Mouse (Mus musculus) neural tube, embryonic 12.5 days (tissue): ENCODE results near the gene Creb1. TPM values are rescaled to one million over a fixed set of nuclear protein-coding genes. Genes with fewer than 3 reads are reported as not detected.

Experiments used
- ATAC-seq: fragments of 200-750 bp; cut with Nextera tagmentation; 2 replicates; pipeline ENCODE4 v1.8.0; 2017; ENCODE audit warnings: low read depth, mild to moderate bottlenecking, moderate TSS enrichment, moderate library complexity; ENCODE audit not compliant: low FRiP score
- H3K27ac ChIP-seq: fragments of 300-500 bp; sonication (generic); 2 replicates; pipeline ENCODE4 v1.5.1; 2016
- H3K27me3 ChIP-seq: fragments of 300-500 bp; sonication (generic); replicated peaks from 2 replicates; pipeline ENCODE4 v1.6.1; 2016; ENCODE audit warnings: mild to moderate bottlenecking
- H3K36me3 ChIP-seq: fragments of 300-500 bp; sonication (generic); 2 replicates; pipeline ENCODE4 v1.6.1; 2016; ENCODE audit warnings: mild to moderate bottlenecking
- H3K4me1 ChIP-seq: fragments of 300-500 bp; sonication (generic); 2 replicates; pipeline ENCODE4 v1.6.1; 2016
- H3K4me2 ChIP-seq: fragments of 300-500 bp; sonication (generic); replicated peaks from 2 replicates; pipeline ENCODE4 v1.6.1; 2016; ENCODE audit warnings: mild to moderate bottlenecking
- H3K4me3 ChIP-seq: fragments of 300-500 bp; sonication (generic); 2 replicates; pipeline ENCODE4 v1.5.1; 2016
- H3K9ac ChIP-seq: fragments of 300-500 bp; sonication (generic); 2 replicates; pipeline ENCODE4 v1.6.1; 2016; ENCODE audit warnings: mild to moderate bottlenecking
- H3K9me3 ChIP-seq: fragments of 300-500 bp; sonication (generic); 2 replicates; pipeline ENCODE4 v1.6.1; 2016; ENCODE audit warnings: mild to moderate bottlenecking
- whole genome bisulfite sequencing: fragments of 180-500 bp; shearing (Covaris S2); methylation state at CpG from one replicate; pipeline ENCODE4 v1.1.7; 2016; 5-methylcytosine and 5-hydroxymethylcytosine counted together
- polyA plus RNA-seq: library from polyadenylated mRNA; unstranded; fragments of >200 nt; fragmentation: Nextera tagmentation; extraction: Ambion mirVana; gene quantifications from 2 replicates; pipeline ENCODE4 v1.2.1, GENCODE M21; 2016

Gene Creb1
- polyA plus RNA-seq, 1 experiment from 2014 or later, result 52.4 TPM

DNA sequence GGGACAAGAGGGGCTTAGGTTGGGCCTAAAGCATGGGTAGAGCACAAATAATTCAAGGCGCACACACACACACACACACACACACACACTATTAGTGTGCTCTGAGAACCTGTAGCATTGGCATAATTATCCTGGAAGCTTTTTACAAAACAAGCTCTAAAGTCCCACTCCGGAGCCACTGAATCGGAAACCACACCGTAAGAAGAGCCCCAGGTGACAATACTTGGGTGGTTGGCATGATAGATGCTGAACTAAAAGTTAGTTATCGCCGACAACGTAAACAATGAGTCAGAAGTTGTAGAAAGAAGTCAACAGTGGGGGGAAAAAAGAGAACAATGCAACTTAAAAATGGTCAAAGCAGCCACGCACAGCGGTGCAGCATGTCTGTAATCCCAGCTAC lies 81.9 kb downstream of the Creb1 start:
- no peak overlapping the region for H3K9ac ChIP-seq
- peaks cover 8% of the 10 kb centered on the region; the same call in 1 of the 2 replicates for H3K4me1 ChIP-seq
- no peak overlapping the region for H3K4me3 ChIP-seq
- no peak overlapping the region for H3K4me2 ChIP-seq
- H3K36me3 ChIP-seq, result peaks cover 3% of the 10 kb centered on the region; the same call in 1 of the 2 replicates
- 94% methylated on average over 9 of the region's 9 CpGs for WGBS
- no peak for ATAC-seq
- no peak overlapping the region for H3K27ac ChIP-seq
- H3K27me3 ChIP-seq, result no peaks in the 10 kb centered on the region
- H3K9me3 ChIP-seq, result no peaks in the 10 kb centered on the region

DNA sequence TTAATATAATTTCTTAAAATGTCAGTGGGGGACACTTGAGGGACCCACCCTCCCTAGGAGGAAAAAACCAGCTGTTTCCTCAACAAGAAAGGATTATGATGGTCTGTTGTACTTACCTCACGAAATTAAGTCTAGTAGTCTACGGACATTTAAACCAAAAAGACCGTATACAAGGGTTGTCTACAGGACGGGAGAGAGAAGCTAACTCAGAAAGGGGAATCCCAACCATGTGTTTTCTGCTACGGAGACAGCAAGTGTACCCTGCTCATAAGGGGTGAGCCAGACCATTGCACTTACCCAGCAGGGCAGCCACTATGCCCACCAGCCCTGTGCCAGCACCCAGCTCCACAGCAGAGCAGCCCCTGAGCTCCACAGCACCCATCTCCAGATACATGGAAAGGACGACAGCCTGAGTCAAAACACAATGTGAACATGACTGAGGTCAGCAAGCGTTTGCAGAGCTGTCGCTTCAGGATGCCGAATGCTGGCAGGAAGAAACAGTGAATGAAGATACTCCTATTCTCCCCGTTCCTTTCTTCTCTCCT lies 82.4 kb downstream of the Creb1 start:
- ATAC-seq, result no peak
- Histone ChIP-seq H3K27ac (no peak overlapping the region), H3K9me3 (no peaks in the 10 kb centered on the region), H3K4me1 (peaks cover 8% of the 10 kb centered on the region; the same call in 1 of the 2 replicates), H3K36me3 (peaks cover 3% of the 10 kb centered on the region; the same call in 1 of the 2 replicates), H3K27me3 (no peaks in the 10 kb centered on the region), H3K9ac (no peak overlapping the region), H3K4me3 (no peak overlapping the region), H3K4me2 (no peak overlapping the region)
- WGBS, result 88% methylated on average over 10 of the region's 10 CpGs

DNA sequence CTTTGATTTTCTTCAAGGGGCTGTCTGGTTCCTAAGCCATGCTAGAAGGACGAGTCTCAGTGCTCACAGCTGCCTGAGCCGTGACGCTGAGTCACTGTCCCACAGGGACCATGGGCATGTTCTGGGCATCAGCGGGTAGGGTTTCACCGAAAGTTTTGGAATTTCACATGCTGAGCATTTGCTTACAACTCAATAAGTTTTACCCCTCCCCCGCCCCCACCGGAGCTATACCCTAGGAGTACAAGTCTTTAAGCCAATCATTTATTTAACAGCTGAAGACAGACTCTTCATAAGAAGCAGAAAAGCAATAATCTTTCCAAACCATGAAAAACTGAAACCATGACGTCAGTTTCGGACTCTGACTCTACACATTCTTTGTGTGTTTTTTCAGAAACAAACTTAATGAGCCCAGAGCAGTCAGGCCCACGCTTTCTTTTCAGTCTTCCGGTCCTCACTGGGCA lies 83.1 kb downstream of the Creb1 start:
- Histone ChIP-seq H3K27me3 (no peaks in the 10 kb centered on the region), H3K4me2 (no peak overlapping the region), H3K9me3 (no peaks in the 10 kb centered on the region), H3K9ac (no peak overlapping the region), H3K4me1 (peaks cover 8% of the 10 kb centered on the region; the same call in 1 of the 2 replicates), H3K36me3 (peaks cover 3% of the 10 kb centered on the region; the same call in 1 of the 2 replicates), H3K27ac (no peak overlapping the region), H3K4me3 (no peak overlapping the region)
- ATAC-seq, result no peak
- 88% methylated on average over 11 of the region's 11 CpGs for WGBS

DNA sequence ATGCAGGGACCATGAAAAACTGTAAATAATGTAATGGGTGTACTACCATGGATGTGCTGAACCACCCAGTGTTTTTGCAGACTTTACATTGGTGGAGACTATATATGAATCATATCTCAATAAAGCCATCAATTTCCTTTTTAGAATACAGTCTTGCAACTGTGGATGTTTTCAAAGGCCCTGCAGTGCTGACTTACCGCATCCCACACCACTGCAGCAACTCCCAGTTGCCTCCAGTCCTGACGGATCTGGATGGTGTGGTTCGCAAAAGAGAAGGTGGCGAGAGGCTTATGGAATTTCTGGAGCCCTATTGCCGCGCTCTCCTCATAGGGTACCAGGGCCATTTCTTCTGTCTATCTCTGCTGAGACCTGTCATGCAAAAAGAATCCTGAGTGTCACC lies 83.6 kb downstream of the Creb1 start:
- H3K4me2 ChIP-seq, result peak overlapping the region; percentile 68
- peak overlapping the region; percentile 72; the same call in 1 of the 2 replicates for H3K4me3 ChIP-seq
- no peaks in the 10 kb centered on the region for H3K27me3 ChIP-seq
- H3K4me1 ChIP-seq, result peaks cover 8% of the 10 kb centered on the region; the same call in 1 of the 2 replicates
- no peaks in the 10 kb centered on the region for H3K9me3 ChIP-seq
- no peak overlapping the region for H3K27ac ChIP-seq
- 78% methylated on average over 6 of the region's 6 CpGs for WGBS
- peak overlapping the region; percentile 86 for H3K9ac ChIP-seq
- peaks cover 3% of the 10 kb centered on the region; the same call in 1 of the 2 replicates for H3K36me3 ChIP-seq
- ATAC-seq, result no peak

DNA sequence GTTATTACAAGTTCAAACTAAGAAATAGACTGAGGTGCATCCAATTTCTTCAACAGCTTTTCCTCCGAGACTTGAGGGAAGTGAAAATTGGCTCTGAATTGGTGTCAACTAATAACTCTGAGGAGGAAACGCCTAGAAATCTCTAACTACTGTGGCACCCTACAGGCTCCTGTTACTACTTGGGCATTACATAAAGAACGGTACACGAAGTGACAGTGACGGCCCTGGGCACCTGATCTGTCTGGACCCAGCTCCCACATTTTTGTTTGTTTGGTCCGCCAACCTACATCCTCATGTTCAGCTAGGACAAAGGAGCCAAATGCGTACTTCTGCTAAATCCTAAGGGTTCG lies 84.1 kb downstream of the Creb1 start:
- peak; percentile 38; the same call in 1 of the 2 replicates for ATAC-seq

GRCm38 (mm10) chr1:64616881-64617714 lies 84.7 kb downstream of the Creb1 start, which contains the start of gene Mettl21a:
Gene Mettl21a (minus strand): TSS chr1:64617242.
- ATAC-seq, result peak; percentile 96
- peaks cover 3% of the 10 kb centered on the region; the same call in 1 of the 2 replicates for H3K36me3 ChIP-seq
- peaks cover 8% of the 10 kb centered on the region; the same call in 1 of the 2 replicates for H3K4me1 ChIP-seq
- H3K4me3 ChIP-seq, result peak within 1 kb of the TSS; percentile 72
- under 1% methylated on average over 72 of the region's 72 CpGs for WGBS
- H3K27me3 ChIP-seq, result no peaks in the 10 kb centered on the region
- peak within 1 kb of the TSS; percentile 68 for H3K4me2 ChIP-seq
- H3K9ac ChIP-seq, result peak within 1 kb of the TSS; percentile 86
- H3K27ac ChIP-seq, result peak within 1 kb of the TSS; percentile 87
- H3K9me3 ChIP-seq, result no peaks in the 10 kb centered on the region

More for the DNA sequence above, 84.1 kb downstream of the Creb1 start:
- 8% methylated on average over 8 of the region's 8 CpGs for WGBS
- Histone ChIP-seq H3K27ac (peak overlapping the region; percentile 87; the same call in 1 of the 2 replicates), H3K9me3 (no peaks in the 10 kb centered on the region), H3K9ac (peak overlapping the region; percentile 86), H3K27me3 (no peaks in the 10 kb centered on the region), H3K4me3 (peak overlapping the region; percentile 72), H3K4me2 (peak overlapping the region; percentile 68), H3K36me3 (peaks cover 3% of the 10 kb centered on the region; the same call in 1 of the 2 replicates), H3K4me1 (peaks cover 8% of the 10 kb centered on the region; the same call in 1 of the 2 replicates)

- under 1% methylated on average over 15 of the region's 15 CpGs for WGBS
- Histone ChIP-seq H3K27ac (peak overlapping the region; percentile 87), H3K36me3 (peaks cover 3% of the 10 kb centered on the region; the same call in 1 of the 2 replicates), H3K4me3 (peak overlapping the region; percentile 72), H3K4me1 (peaks cover 8% of the 10 kb centered on the region; the same call in 1 of the 2 replicates), H3K27me3 (no peaks in the 10 kb centered on the region), H3K9me3 (no peaks in the 10 kb centered on the region), H3K4me2 (peak overlapping the region; percentile 68), H3K9ac (peak overlapping the region; percentile 86)
- peak; percentile 92 for ATAC-seq
These were observed 85.2 kb downstream of the Creb1 start for GRCm38 (mm10) chr1:64617715-64617984.

DNA sequence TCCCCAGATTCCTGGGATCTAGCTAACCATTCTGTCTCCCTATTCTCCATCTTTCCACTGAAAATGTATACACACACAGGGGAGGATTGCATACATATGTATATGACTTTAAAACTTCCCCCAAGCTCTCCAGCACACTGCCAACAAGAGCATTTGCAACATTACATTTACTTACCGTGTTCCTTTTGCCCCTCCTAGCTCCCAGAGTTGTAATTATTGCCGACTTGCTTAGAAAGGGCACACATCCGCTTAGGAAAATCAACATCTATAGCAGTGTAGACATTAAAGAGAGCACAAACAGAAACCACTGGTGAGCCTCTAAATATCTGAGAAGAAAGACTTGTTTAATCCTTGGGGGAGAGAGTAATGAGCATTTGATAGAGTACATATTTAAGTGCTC lies 85.8 kb downstream of the Creb1 start:
- Histone ChIP-seq H3K4me2 (peak overlapping the region; percentile 68), H3K36me3 (peaks cover 3% of the 10 kb centered on the region; the same call in 1 of the 2 replicates), H3K27ac (no peak overlapping the region), H3K4me1 (peaks cover 8% of the 10 kb centered on the region; the same call in 1 of the 2 replicates), H3K4me3 (no peak overlapping the region), H3K9me3 (no peaks in the 10 kb centered on the region), H3K9ac (no peak overlapping the region), H3K27me3 (no peaks in the 10 kb centered on the region)
- 75% methylated on average over 3 of the region's 3 CpGs for WGBS
- ATAC-seq, result no peak

DNA sequence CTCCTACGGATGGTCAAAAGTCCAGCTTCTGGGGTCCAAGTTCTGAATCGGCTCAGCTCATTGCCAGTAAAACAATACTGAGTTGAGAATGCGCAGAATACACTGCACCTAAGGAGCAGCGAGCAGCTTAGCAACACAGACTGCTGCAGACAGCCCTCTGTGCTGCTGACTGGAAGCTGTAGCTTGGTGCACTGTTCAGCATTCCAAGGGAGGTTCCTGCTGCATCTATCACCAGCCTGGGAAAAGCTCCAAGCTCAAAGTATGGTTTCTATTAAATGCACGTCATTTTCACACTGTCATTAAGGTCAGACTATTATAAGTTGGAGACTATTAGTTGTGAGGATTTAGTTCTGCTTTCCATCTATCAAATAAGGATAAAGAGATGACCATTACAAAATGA lies 88.7 kb downstream of the Creb1 start:
- Histone ChIP-seq H3K4me2 (no peak overlapping the region), H3K27me3 (no peaks in the 10 kb centered on the region), H3K4me3 (no peak overlapping the region), H3K27ac (no peak overlapping the region), H3K4me1 (peaks cover 4% of the 10 kb centered on the region; the same call in 1 of the 2 replicates), H3K36me3 (no peaks in the 10 kb centered on the region), H3K9ac (no peak overlapping the region), H3K9me3 (no peaks in the 10 kb centered on the region)
- ATAC-seq, result no peak
- 89% methylated on average over 5 of the region's 5 CpGs for WGBS

DNA sequence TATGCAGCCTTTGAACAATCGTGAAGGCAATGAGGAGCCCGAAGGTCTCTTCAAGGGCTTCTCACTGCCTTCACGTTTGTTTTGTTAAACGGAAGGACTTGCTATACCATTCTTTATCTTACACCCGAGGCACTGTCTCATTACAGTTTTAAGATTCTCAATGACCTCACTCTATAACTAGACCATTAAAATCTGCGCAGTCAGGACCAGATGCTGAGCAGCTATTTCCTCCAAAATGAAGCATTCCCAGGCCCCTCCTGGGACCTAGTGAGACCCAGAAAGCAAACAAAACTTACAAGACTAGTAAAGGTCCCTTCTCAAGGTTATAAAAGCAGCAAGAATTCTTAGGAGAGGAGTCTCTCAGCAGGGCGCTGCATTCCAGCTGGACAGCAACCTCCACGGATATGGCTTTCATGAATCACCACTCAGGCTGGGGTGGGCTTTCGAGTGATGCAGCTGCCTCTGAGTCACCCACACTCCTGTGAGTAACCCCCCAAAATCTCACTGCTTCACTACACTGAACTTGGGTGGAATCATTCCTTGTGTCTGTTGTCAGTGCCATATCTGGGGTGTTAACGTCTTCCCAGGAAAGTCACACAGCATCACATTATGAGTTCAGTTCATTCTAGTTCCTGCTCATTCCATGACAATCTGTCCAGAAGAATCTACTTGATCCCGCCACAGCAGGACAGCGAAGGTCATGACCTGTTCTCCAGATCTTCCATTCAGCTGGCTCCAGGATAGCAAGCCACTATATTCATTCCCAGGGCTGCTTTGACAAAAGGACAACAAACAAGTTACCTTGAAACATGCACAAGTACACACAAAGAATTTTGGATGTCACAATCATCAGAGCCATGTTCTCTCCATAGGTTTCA lies 91.4 kb downstream of the Creb1 start:
- Histone ChIP-seq H3K4me3 (no peak overlapping the region), H3K36me3 (no peaks in the 10 kb centered on the region), H3K27me3 (no peaks in the 10 kb centered on the region), H3K4me2 (no peak overlapping the region), H3K27ac (no peak overlapping the region), H3K9me3 (no peaks in the 10 kb centered on the region), H3K4me1 (no peaks in the 10 kb centered on the region), H3K9ac (no peak overlapping the region)
- no peak for ATAC-seq
- WGBS, result 50% methylated on average over 12 of the region's 12 CpGs

DNA sequence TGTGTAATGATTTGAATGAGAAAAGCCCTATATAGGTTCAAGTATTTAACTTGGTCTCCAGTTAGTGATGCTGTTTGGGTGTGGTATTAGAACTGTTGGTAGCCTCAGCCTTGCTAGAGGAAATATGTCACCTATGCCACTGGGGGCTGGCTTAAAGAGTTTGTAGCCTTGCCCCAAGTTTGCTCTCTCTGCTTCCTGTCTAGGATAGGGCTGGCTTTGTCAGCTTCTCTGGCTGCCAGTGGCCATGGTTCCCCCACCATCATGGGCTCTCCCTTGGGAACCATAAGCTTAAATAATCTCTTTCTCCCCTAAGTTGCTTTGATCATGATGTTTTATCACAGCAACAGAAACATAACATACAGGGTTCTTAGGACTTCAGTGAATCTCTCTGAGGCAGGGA lies 92.8 kb downstream of the Creb1 start:
- no peaks in the 10 kb centered on the region for H3K36me3 ChIP-seq
- H3K9ac ChIP-seq, result no peak overlapping the region
- no peak overlapping the region for H3K4me2 ChIP-seq
- no peak for ATAC-seq
- no peaks in the 10 kb centered on the region for H3K9me3 ChIP-seq
- H3K27ac ChIP-seq, result no peak overlapping the region
- no peaks in the 10 kb centered on the region for H3K27me3 ChIP-seq
- H3K4me3 ChIP-seq, result no peak overlapping the region
- H3K4me1 ChIP-seq, result no peaks in the 10 kb centered on the region

DNA sequence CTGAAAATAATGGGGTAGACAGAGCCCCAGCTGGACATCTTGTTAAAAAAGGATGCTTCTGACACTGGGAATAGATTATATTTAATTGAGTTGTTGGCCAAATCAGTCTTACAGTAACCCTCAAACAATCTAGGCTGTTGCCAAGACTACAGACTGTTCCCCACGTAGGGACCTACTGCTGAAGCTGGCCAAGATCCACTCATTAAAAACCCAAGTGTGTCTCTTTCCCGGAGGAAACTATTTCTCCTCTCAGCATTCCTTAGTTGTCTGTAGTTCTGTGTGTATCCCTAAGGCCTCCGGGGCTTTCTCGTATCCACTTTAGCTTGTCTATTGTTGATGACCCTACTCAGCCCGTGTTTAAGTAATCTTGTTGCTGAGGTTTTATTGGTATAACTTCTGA lies 99.1 kb downstream of the Creb1 start:
- 74% methylated on average over 5 of the region's 5 CpGs for WGBS
- Histone ChIP-seq H3K9me3 (no peaks in the 10 kb centered on the region), H3K4me1 (no peaks in the 10 kb centered on the region), H3K27me3 (no peaks in the 10 kb centered on the region), H3K27ac (no peak overlapping the region), H3K36me3 (no peaks in the 10 kb centered on the region), H3K4me2 (no peak overlapping the region), H3K9ac (no peak overlapping the region), H3K4me3 (no peak overlapping the region)
- ATAC-seq, result no peak
